Mouse (Mus musculus): ENCODE results near the gene Dusp7. TPM values are rescaled to one million over a fixed set of nuclear protein-coding genes. Genes with fewer than 3 reads are reported as not detected.
A peak's percentile ranks its signal among the peaks of the same experiment; 100 is the strongest.

The Dusp7 gene
- polyA plus RNA-seq, 1 experiment from 2014 or later, result 4.6 TPM

DNA sequence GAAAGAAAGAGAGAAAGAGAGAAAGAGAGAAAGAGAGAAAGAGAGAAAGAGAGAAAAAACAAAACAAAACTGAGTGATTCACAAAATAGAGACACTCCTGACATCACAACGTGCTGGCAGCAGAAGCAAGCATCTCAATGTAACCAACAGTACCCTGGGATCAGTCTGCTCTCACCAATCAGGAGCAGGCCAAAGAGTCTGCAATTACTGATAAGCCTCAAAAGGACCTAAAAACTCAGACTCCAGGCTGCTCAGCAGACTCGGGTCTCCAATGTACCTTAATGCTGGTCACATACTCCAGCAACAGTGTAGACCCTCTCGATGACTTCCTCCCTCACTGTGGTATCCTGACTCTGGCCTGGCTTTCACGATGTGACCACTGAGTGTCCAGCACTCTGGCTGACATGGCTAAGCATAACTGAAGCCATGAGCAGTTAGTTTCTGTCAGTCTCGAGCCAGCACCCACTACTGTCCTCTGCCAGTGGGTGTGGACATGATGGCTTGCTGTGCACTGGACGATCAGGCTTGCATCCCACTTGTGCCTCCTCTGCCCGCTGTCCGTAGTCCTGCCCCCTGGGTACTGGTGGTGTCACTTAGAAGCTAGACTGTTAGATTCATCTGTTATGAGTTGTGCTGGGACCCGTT is 30.4 kb downstream of the Dusp7 start:
- Histone ChIP-seq H3K36me3 (ENCODE audit: control insufficient read depth, insufficient read depth) (no peaks in the 10 kb centered on the region), H3K27ac (ENCODE audit: low read depth, low read length) (no peak overlapping the region), H3K27me3 (replicated peaks; ENCODE audit: control insufficient read depth, insufficient read depth, low read length) (no peaks in the 10 kb centered on the region), H3K9ac (ENCODE audit: low read depth, low read length) (no peak overlapping the region), H3K9me3 (ENCODE audit: control insufficient read depth) (no peaks in the 10 kb centered on the region), H3K4me3 (ENCODE audit: low read depth, low read length) (no peak overlapping the region), H3K4me2 (replicated peaks; ENCODE audit: low read depth) (no peak overlapping the region), H3K4me1 (replicated peaks; ENCODE audit: control insufficient read depth, insufficient read depth, low read length) (no peaks in the 10 kb centered on the region)
- ATAC-seq, result 0 out of 2 replicates have a peak, but pooled peaks have one; percentile 23
- no peak for TF ChIP-seq CTCF (IDR thresholded peaks at IDR 0.05; ENCODE audit: low read depth)
- WGBS, result 59% methylated on average over 9 of the region's 9 CpGs

GRCm38 (mm10) chr9:106399808-106400207 is 31.4 kb downstream of the Dusp7 start:
- no peaks in the 10 kb centered on the region for H3K9me3 ChIP-seq (ENCODE audit: control insufficient read depth)
- WGBS, result 82% methylated on average over 3 of the region's 3 CpGs
- TF ChIP-seq CTCF (IDR thresholded peaks at IDR 0.05; ENCODE audit: low read depth), result no peak
- H3K36me3 ChIP-seq (ENCODE audit: control insufficient read depth, insufficient read depth), result no peaks in the 10 kb centered on the region
- H3K27me3 ChIP-seq (replicated peaks; ENCODE audit: control insufficient read depth, insufficient read depth, low read length), result no peaks in the 10 kb centered on the region
- no peak overlapping the region for H3K27ac ChIP-seq (ENCODE audit: low read depth, low read length)
- H3K4me3 ChIP-seq (ENCODE audit: low read depth, low read length), result no peak overlapping the region
- no peak overlapping the region for H3K9ac ChIP-seq (ENCODE audit: low read depth, low read length)
- no peak for ATAC-seq
- no peak overlapping the region for H3K4me2 ChIP-seq (replicated peaks; ENCODE audit: low read depth)
- no peaks in the 10 kb centered on the region for H3K4me1 ChIP-seq (replicated peaks; ENCODE audit: control insufficient read depth, insufficient read depth, low read length)

GRCm38 (mm10) chr9:106402149-106402548 is 33.7 kb downstream of the Dusp7 start:
- TF ChIP-seq CTCF (IDR thresholded peaks at IDR 0.05; ENCODE audit: low read depth), result no peak
- H3K27ac ChIP-seq (ENCODE audit: low read depth, low read length), result no peak overlapping the region

DNA sequence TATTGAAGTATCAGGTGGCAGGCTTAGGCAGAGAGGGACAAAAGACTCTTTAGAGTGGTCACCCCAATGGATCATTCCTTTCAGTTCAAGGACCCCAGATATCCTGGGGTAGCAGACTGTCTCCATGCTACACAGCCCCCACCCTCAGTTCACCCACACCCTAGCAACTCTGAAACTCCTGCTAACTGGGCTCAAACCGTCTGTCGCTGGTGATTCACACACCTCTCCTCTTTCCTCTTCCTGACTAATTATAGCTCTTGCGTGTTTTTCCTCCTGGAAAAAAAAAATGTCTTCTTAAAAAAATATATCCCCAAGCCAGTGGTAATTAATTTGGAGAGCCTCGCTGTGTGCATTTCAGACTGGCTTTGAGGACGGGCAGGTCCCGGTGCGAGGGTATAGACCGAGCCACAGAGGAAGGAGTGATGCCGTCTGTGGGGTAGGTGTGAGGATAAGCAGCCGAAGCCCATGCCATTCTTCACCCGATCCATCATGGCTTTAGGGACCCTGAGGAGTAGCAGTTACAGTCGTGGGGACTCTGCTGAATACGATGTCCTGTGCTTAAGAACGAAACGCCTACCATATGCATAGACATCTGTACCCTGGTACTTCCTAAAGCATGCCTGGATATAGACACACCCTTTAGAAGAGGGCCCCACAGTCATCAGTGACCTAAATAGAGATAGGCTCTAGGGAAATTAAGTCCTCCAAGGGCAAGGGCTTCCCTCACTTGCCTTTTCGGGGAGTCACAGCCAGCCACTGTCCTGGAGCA is 34.4 kb downstream of the Dusp7 start:
- no peaks in the 10 kb centered on the region for H3K27me3 ChIP-seq (replicated peaks; ENCODE audit: control insufficient read depth, insufficient read depth, low read length)
- H3K4me3 ChIP-seq (ENCODE audit: low read depth, low read length), result no peak overlapping the region
- no peaks in the 10 kb centered on the region for H3K36me3 ChIP-seq (ENCODE audit: control insufficient read depth, insufficient read depth)
- no peak overlapping the region for H3K9ac ChIP-seq (ENCODE audit: low read depth, low read length)
- no peak overlapping the region for H3K27ac ChIP-seq (ENCODE audit: low read depth, low read length)
- TF ChIP-seq CTCF (IDR thresholded peaks at IDR 0.05; ENCODE audit: low read depth), result no peak
- no peaks in the 10 kb centered on the region for H3K9me3 ChIP-seq (ENCODE audit: control insufficient read depth)
- 77% methylated on average over 16 of the region's 16 CpGs for WGBS
- H3K4me1 ChIP-seq (replicated peaks; ENCODE audit: control insufficient read depth, insufficient read depth, low read length), result no peaks in the 10 kb centered on the region
- no peak for ATAC-seq
- no peak overlapping the region for H3K4me2 ChIP-seq (replicated peaks; ENCODE audit: low read depth)

More at GRCm38 (mm10) chr9:106402149-106402548, 33.7 kb downstream of the Dusp7 start:
- Histone ChIP-seq H3K4me1 (replicated peaks; ENCODE audit: control insufficient read depth, insufficient read depth, low read length) (no peaks in the 10 kb centered on the region), H3K27me3 (replicated peaks; ENCODE audit: control insufficient read depth, insufficient read depth, low read length) (no peaks in the 10 kb centered on the region), H3K4me2 (replicated peaks; ENCODE audit: low read depth) (no peak overlapping the region), H3K9ac (ENCODE audit: low read depth, low read length) (no peak overlapping the region), H3K9me3 (ENCODE audit: control insufficient read depth) (no peaks in the 10 kb centered on the region), H3K36me3 (ENCODE audit: control insufficient read depth, insufficient read depth) (no peaks in the 10 kb centered on the region), H3K4me3 (ENCODE audit: low read depth, low read length) (no peak overlapping the region)
- WGBS, result 63% methylated on average over 5 of the region's 5 CpGs
- no peak for ATAC-seq

- H3K4me1 ChIP-seq (replicated peaks; ENCODE audit: control insufficient read depth, insufficient read depth, low read length), result no peaks in the 10 kb centered on the region
- no peak overlapping the region for H3K4me2 ChIP-seq (replicated peaks; ENCODE audit: low read depth)
- H3K27ac ChIP-seq (ENCODE audit: low read depth, low read length), result no peak overlapping the region
- no peaks in the 10 kb centered on the region for H3K9me3 ChIP-seq (ENCODE audit: control insufficient read depth)
- 30% methylated on average over 6 of the region's 6 CpGs for WGBS
- no peak for TF ChIP-seq CTCF (IDR thresholded peaks at IDR 0.05; ENCODE audit: low read depth)
- H3K4me3 ChIP-seq (ENCODE audit: low read depth, low read length), result no peak overlapping the region
- ATAC-seq, result no peak
- no peaks in the 10 kb centered on the region for H3K27me3 ChIP-seq (replicated peaks; ENCODE audit: control insufficient read depth, insufficient read depth, low read length)
- H3K36me3 ChIP-seq (ENCODE audit: control insufficient read depth, insufficient read depth), result no peaks in the 10 kb centered on the region
- no peak overlapping the region for H3K9ac ChIP-seq (ENCODE audit: low read depth, low read length)
Observed at GRCm38 (mm10) chr9:106405275-106405674, 36.8 kb downstream of the Dusp7 start.

GRCm38 (mm10) chr9:106406443-106407078 is 38.1 kb downstream of the Dusp7 start:
- no peak overlapping the region for H3K4me2 ChIP-seq (replicated peaks; ENCODE audit: low read depth)
- H3K4me3 ChIP-seq (ENCODE audit: low read depth, low read length), result no peak overlapping the region
- ATAC-seq, result no peak
- H3K4me1 ChIP-seq (replicated peaks; ENCODE audit: control insufficient read depth, insufficient read depth, low read length), result no peaks in the 10 kb centered on the region
- no peaks in the 10 kb centered on the region for H3K9me3 ChIP-seq (ENCODE audit: control insufficient read depth)
- whole genome bisulfite sequencing, result 50% methylated on average over 8 of the region's 8 CpGs
- TF ChIP-seq CTCF (IDR thresholded peaks at IDR 0.05; ENCODE audit: low read depth), result no peak
- H3K27me3 ChIP-seq (replicated peaks; ENCODE audit: control insufficient read depth, insufficient read depth, low read length), result no peaks in the 10 kb centered on the region
- H3K9ac ChIP-seq (ENCODE audit: low read depth, low read length), result no peak overlapping the region
- H3K36me3 ChIP-seq (ENCODE audit: control insufficient read depth, insufficient read depth), result no peaks in the 10 kb centered on the region
- H3K27ac ChIP-seq (ENCODE audit: low read depth, low read length), result no peak overlapping the region
